Mouse (Mus musculus): ENCODE results near the gene Iqschfp. TPM values are rescaled to one million over a fixed set of nuclear protein-coding genes. Genes with fewer than 3 reads are reported as not detected.

Iqschfp gene
- polyA plus RNA-seq, 1 experiment from 2014 or later = 7.6 TPM

DNA sequence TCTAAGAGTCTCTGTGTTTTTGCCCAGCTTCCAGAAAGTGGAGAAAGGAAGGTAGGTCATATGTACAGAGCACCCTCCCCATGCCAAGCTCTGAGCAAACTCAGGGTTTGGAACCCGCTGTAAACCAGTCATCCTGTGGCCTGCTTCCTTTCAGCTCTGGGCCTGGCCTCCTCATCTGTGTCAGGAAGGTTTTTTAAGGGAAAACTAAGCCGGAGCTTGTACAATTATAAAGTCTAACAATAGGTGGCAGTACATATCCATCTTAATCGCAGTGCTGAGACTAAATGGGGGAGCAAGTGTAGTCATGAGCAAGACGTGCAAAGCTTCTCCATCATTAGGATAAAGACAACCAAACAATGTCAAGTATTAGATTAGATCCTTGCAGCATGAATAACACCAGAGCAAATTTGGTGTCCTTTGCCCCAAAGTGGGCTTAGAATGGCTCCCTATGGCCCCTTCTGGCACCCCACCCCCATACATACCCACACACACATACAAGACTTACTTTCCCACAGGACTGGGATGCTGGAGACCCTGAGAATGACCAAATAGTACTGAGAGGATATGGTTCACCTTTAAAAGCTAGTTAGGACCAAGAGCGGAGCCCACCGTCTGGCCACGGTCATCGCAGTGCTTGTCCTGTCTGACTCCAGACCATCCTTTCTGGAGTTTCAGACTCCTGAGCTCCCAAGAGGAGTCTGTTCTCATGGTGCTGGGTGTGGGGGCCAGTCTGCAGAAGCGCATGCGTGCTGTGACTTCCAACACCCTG lies 723.2 kb downstream of the Iqschfp start:
- 0 out of 2 replicates have a peak, but pooled peaks cover 7% of the 10 kb centered on the region for H3K4me1 ChIP-seq (ENCODE audit: control insufficient read depth, insufficient read depth, low read length)
- ATAC-seq (ENCODE audit: low FRiP score, low TSS enrichment) = peak; percentile 24; the same call in 1 of the 2 replicates
- WGBS = 64% methylated on average over 10 of the region's 10 CpGs
- peaks cover 10% of the 10 kb centered on the region for H3K36me3 ChIP-seq (ENCODE audit: control insufficient read depth, insufficient read depth, low read length)
- peak; percentile 80 for DNase-seq
- no peak overlapping the region for H3K9ac ChIP-seq (replicated peaks; ENCODE audit: low read length)
- no peak overlapping the region for H3K27ac ChIP-seq (replicated peaks; ENCODE audit: low read depth, low read length)
- H3K4me2 ChIP-seq (ENCODE audit: low read length) = no peak overlapping the region
- no peaks in the 10 kb centered on the region for H3K9me3 ChIP-seq (ENCODE audit: control insufficient read depth, low read length)
- H3K27me3 ChIP-seq (ENCODE audit: control insufficient read depth, insufficient read depth, low read length) = no peaks in the 10 kb centered on the region
- no peak overlapping the region for H3K4me3 ChIP-seq (replicated peaks; ENCODE audit: low read depth, low read length)

- no peaks in the 10 kb centered on the region for H3K27me3 ChIP-seq (ENCODE audit: control insufficient read depth, insufficient read depth, low read length)
- H3K27ac ChIP-seq (replicated peaks; ENCODE audit: low read depth, low read length) = no peak overlapping the region
- H3K4me3 ChIP-seq (replicated peaks; ENCODE audit: low read depth, low read length) = no peak overlapping the region
- peaks cover 21% of the 10 kb centered on the region for H3K36me3 ChIP-seq (ENCODE audit: control insufficient read depth, insufficient read depth, low read length)
- H3K9me3 ChIP-seq (ENCODE audit: control insufficient read depth, low read length) = no peaks in the 10 kb centered on the region
- 91% methylated on average over 12 of the region's 12 CpGs for WGBS
- no peak overlapping the region for H3K9ac ChIP-seq (replicated peaks; ENCODE audit: low read length)
- H3K4me1 ChIP-seq (ENCODE audit: control insufficient read depth, insufficient read depth, low read length) = 0 out of 2 replicates have a peak, but pooled peaks cover 7% of the 10 kb centered on the region
- ATAC-seq (ENCODE audit: low FRiP score, low TSS enrichment) (no peak), DNase-seq (no peak)
- H3K4me2 ChIP-seq (ENCODE audit: low read length) = no peak overlapping the region
Observed at GRCm38 (mm10) chr3:68616363-68616762, 724.3 kb downstream of the Iqschfp start.

GRCm38 (mm10) chr3:68617708-68618107 lies 725.7 kb downstream of the Iqschfp start:
- Histone ChIP-seq H3K27me3 (ENCODE audit: control insufficient read depth, insufficient read depth, low read length) (no peaks in the 10 kb centered on the region), H3K9me3 (ENCODE audit: control insufficient read depth, low read length) (no peaks in the 10 kb centered on the region), H3K4me2 (ENCODE audit: low read length) (no peak overlapping the region), H3K36me3 (ENCODE audit: control insufficient read depth, insufficient read depth, low read length) (peaks cover 29% of the 10 kb centered on the region), H3K9ac (replicated peaks; ENCODE audit: low read length) (no peak overlapping the region), H3K4me3 (replicated peaks; ENCODE audit: low read depth, low read length) (no peak overlapping the region), H3K4me1 (ENCODE audit: control insufficient read depth, insufficient read depth, low read length) (0 out of 2 replicates have a peak, but pooled peaks cover 7% of the 10 kb centered on the region), H3K27ac (replicated peaks; ENCODE audit: low read depth, low read length) (no peak overlapping the region)
- DNase-seq (no peak), ATAC-seq (ENCODE audit: low FRiP score, low TSS enrichment) (no peak)
- WGBS = 94% methylated on average over 10 of the region's 10 CpGs

DNA sequence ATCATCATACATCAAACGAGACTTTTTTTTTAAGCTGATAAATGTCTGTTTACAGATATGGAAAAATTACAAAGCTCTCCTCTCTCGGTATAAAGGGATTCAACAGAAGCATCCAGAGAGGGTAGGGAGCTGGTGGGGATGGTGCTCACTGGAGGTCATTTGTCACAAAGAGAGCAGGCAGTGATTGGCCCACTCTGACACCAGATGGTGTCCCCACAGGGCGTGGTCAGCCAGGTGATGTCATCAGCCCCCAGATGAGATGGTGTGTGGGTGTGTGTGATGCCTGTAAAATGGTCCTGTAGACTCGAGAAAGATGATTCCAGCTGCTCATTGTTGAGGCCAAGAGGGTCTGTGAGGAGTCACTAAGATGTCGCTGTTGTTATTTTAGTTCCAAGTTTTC lies 727.1 kb downstream of the Iqschfp start:
- no peak overlapping the region for H3K4me2 ChIP-seq (ENCODE audit: low read length)
- no peaks in the 10 kb centered on the region for H3K9me3 ChIP-seq (ENCODE audit: control insufficient read depth, low read length)
- H3K27me3 ChIP-seq (ENCODE audit: control insufficient read depth, insufficient read depth, low read length) = no peaks in the 10 kb centered on the region
- peaks cover 31% of the 10 kb centered on the region for H3K36me3 ChIP-seq (ENCODE audit: control insufficient read depth, insufficient read depth, low read length)
- H3K4me3 ChIP-seq (replicated peaks; ENCODE audit: low read depth, low read length) = no peak overlapping the region
- no peak overlapping the region for H3K27ac ChIP-seq (replicated peaks; ENCODE audit: low read depth, low read length)
- ATAC-seq (ENCODE audit: low FRiP score, low TSS enrichment) (no peak), DNase-seq (no peak)
- no peak overlapping the region for H3K9ac ChIP-seq (replicated peaks; ENCODE audit: low read length)
- 83% methylated on average over 5 of the region's 5 CpGs for WGBS
- H3K4me1 ChIP-seq (ENCODE audit: control insufficient read depth, insufficient read depth, low read length) = 0 out of 2 replicates have a peak, but pooled peaks cover 3% of the 10 kb centered on the region

DNA sequence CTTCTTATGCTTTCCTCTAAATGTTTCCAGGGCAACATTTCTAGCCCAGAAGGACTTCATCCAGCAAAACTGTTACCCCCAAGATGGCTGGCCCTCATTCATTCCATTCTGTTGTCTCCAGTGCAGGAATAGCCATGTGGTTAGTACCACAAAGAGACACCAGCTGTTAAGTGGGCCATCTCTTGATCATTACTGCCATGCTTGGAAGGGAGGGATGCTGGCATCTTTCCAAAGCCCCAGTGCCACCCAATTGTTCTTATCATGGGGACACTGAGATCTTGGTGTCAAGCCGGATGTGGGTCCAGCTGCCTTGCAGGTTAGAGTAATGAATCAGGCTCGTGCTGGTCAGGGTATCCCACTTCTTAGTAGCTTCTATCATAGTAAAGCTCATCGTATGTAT lies 729.9 kb downstream of the Iqschfp start:
- ATAC-seq (ENCODE audit: low FRiP score, low TSS enrichment) = no peak
- no peak for DNase-seq
- whole genome bisulfite sequencing = 88% methylated on average over 3 of the region's 3 CpGs

DNA sequence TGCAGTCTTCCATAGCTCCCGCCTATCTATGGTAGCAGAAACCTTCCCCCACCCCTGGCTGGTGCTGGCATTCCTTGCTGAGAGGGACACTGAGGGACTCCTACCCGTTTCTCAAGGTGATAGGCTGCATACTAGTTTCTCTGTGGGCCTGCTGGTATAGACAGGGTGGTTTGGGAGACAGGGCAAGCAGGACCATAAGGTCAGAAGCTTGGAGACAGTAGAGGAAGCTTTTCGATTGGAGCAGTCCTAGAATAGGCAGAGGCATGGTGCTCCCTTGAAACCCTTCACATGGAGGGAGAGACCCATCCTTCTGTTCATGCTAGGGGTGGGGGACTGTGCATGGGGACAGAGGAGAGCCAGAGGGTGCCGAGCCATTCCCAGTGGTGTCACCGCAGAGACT lies 731.0 kb downstream of the Iqschfp start:
- 92% methylated on average over 5 of the region's 5 CpGs for WGBS
- H3K9ac ChIP-seq (replicated peaks; ENCODE audit: low read length) = no peak overlapping the region
- no peak for ATAC-seq (ENCODE audit: low FRiP score, low TSS enrichment)
- H3K9me3 ChIP-seq (ENCODE audit: control insufficient read depth, low read length) = no peaks in the 10 kb centered on the region
- H3K27ac ChIP-seq (replicated peaks; ENCODE audit: low read depth, low read length) = no peak overlapping the region
- no peak for DNase-seq
- H3K4me3 ChIP-seq (replicated peaks; ENCODE audit: low read depth, low read length) = no peak overlapping the region
- H3K4me1 ChIP-seq (ENCODE audit: control insufficient read depth, insufficient read depth, low read length) = no peaks in the 10 kb centered on the region
- peaks cover 59% of the 10 kb centered on the region for H3K36me3 ChIP-seq (ENCODE audit: control insufficient read depth, insufficient read depth, low read length)
- no peak overlapping the region for H3K4me2 ChIP-seq (ENCODE audit: low read length)
- no peaks in the 10 kb centered on the region for H3K27me3 ChIP-seq (ENCODE audit: control insufficient read depth, insufficient read depth, low read length)

More for the DNA sequence above, 729.9 kb downstream of the Iqschfp start:
- no peak overlapping the region for H3K4me2 ChIP-seq (ENCODE audit: low read length)
- no peak overlapping the region for H3K27ac ChIP-seq (replicated peaks; ENCODE audit: low read depth, low read length)
- no peak overlapping the region for H3K4me3 ChIP-seq (replicated peaks; ENCODE audit: low read depth, low read length)
- no peaks in the 10 kb centered on the region for H3K4me1 ChIP-seq (ENCODE audit: control insufficient read depth, insufficient read depth, low read length)
- peaks cover 53% of the 10 kb centered on the region for H3K36me3 ChIP-seq (ENCODE audit: control insufficient read depth, insufficient read depth, low read length)
- no peaks in the 10 kb centered on the region for H3K9me3 ChIP-seq (ENCODE audit: control insufficient read depth, low read length)
- H3K9ac ChIP-seq (replicated peaks; ENCODE audit: low read length) = no peak overlapping the region
- no peaks in the 10 kb centered on the region for H3K27me3 ChIP-seq (ENCODE audit: control insufficient read depth, insufficient read depth, low read length)

DNA sequence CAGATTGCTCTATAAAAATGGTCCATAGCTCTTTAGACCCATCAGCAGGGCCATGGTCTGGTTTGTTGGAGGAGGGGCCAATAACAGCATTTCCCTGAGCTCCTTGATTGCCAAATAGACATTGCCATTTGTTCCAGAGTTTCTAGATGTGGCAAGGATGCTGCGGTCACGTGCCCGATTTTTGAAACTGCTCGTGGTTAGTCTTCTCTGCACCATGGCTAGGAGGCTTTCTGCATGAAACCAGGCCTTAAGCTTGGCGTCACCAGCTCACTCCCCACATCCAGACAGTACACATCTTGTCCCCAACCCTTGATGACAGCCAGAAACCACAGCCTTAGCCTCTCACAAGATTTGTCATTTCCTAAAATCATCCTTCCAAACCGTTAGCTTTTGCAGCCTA lies 732.4 kb downstream of the Iqschfp start:
- H3K9me3 ChIP-seq (ENCODE audit: control insufficient read depth, low read length) = no peaks in the 10 kb centered on the region
- H3K9ac ChIP-seq (replicated peaks; ENCODE audit: low read length) = no peak overlapping the region
- H3K4me1 ChIP-seq (ENCODE audit: control insufficient read depth, insufficient read depth, low read length) = no peaks in the 10 kb centered on the region
- WGBS = 96% methylated on average over 6 of the region's 6 CpGs
- no peak overlapping the region for H3K4me3 ChIP-seq (replicated peaks; ENCODE audit: low read depth, low read length)
- H3K27ac ChIP-seq (replicated peaks; ENCODE audit: low read depth, low read length) = no peak overlapping the region
- H3K27me3 ChIP-seq (ENCODE audit: control insufficient read depth, insufficient read depth, low read length) = no peaks in the 10 kb centered on the region
- ATAC-seq (ENCODE audit: low FRiP score, low TSS enrichment) (no peak), DNase-seq (no peak)
- no peak overlapping the region for H3K4me2 ChIP-seq (ENCODE audit: low read length)
- H3K36me3 ChIP-seq (ENCODE audit: control insufficient read depth, insufficient read depth, low read length) = peaks cover 51% of the 10 kb centered on the region

- WGBS = 41% methylated on average over 4 of the region's 4 CpGs
- no peak overlapping the region for H3K9ac ChIP-seq (replicated peaks; ENCODE audit: low read length)
- no peak overlapping the region for H3K27ac ChIP-seq (replicated peaks; ENCODE audit: low read depth, low read length)
- DNase-seq = no peak
- no peak overlapping the region for H3K4me3 ChIP-seq (replicated peaks; ENCODE audit: low read depth, low read length)
- H3K4me2 ChIP-seq (ENCODE audit: low read length) = no peak overlapping the region
- ATAC-seq (ENCODE audit: low FRiP score, low TSS enrichment) = no peak
- H3K4me1 ChIP-seq (ENCODE audit: control insufficient read depth, insufficient read depth, low read length) = no peaks in the 10 kb centered on the region
- H3K36me3 ChIP-seq (ENCODE audit: control insufficient read depth, insufficient read depth, low read length) = peaks cover 23% of the 10 kb centered on the region
- H3K9me3 ChIP-seq (ENCODE audit: control insufficient read depth, low read length) = no peaks in the 10 kb centered on the region
- no peaks in the 10 kb centered on the region for H3K27me3 ChIP-seq (ENCODE audit: control insufficient read depth, insufficient read depth, low read length)
Observed at GRCm38 (mm10) chr3:68630261-68630660, 738.2 kb downstream of the Iqschfp start.

GRCm38 (mm10) chr3:68630821-68631220 lies 738.8 kb downstream of the Iqschfp start:
- ATAC-seq (ENCODE audit: low FRiP score, low TSS enrichment) = no peak
- H3K4me1 ChIP-seq (ENCODE audit: control insufficient read depth, insufficient read depth, low read length) = no peaks in the 10 kb centered on the region
- WGBS = 44% methylated on average over 3 of the region's 3 CpGs

More at GRCm38 (mm10) chr3:68630821-68631220, 738.8 kb downstream of the Iqschfp start:
- Histone ChIP-seq H3K36me3 (ENCODE audit: control insufficient read depth, insufficient read depth, low read length) (peaks cover 18% of the 10 kb centered on the region), H3K27ac (replicated peaks; ENCODE audit: low read depth, low read length) (no peak overlapping the region), H3K4me2 (ENCODE audit: low read length) (no peak overlapping the region), H3K9me3 (ENCODE audit: control insufficient read depth, low read length) (no peaks in the 10 kb centered on the region), H3K27me3 (ENCODE audit: control insufficient read depth, insufficient read depth, low read length) (no peaks in the 10 kb centered on the region), H3K9ac (replicated peaks; ENCODE audit: low read length) (no peak overlapping the region), H3K4me3 (replicated peaks; ENCODE audit: low read depth, low read length) (no peak overlapping the region)
- DNase-seq = no peak

All from midbrain, embryonic 14.5 days (tissue).